Mouse (Mus musculus) limb, embryonic 11.5 days (tissue): Measurements from ENCODE around the gene Ccdc107. TPM values are rescaled to one million over a fixed set of nuclear protein-coding genes. Genes with fewer than 3 reads are reported as not detected.

Experiments used
- polyA plus RNA-seq: library from polyadenylated mRNA; unstranded; fragments of >200 nt; fragmentation: Nextera tagmentation; extraction: Ambion mirVana; gene quantifications from 2 replicates; pipeline ENCODE4 v1.2.1, GENCODE M21; 2014

Gene Ccdc107
- polyA plus RNA-seq, 1 experiment from 2014 or later = 58.9 TPM

Other genes with a start within 250 kb of the Ccdc107 start
- gene Atp8b5, start 225.7 kb upstream of the Ccdc107 start, polyA plus RNA-seq = 0.15 and 0.30 TPM in 2 replicates
- gene Rusc2, start 110.9 kb upstream of the Ccdc107 start, polyA plus RNA-seq = 3.5 and 4.5 TPM in 2 replicates
- gene Fam166b, start 63.8 kb upstream of the Ccdc107 start, polyA plus RNA-seq = 0.14 TPM in 1 of 2 replicates, not detected in the other
- gene Tesk1, start 51.0 kb upstream of the Ccdc107 start, polyA plus RNA-seq = 9.8 TPM in 2 replicates
- gene Cd72, start 38.3 kb upstream of the Ccdc107 start, polyA plus RNA-seq = 2.4 and 4.0 TPM in 2 replicates
- gene Sit1, start 9.2 kb upstream of the Ccdc107 start, polyA plus RNA-seq = not detected in 2 replicates
- gene Arhgef39, start 6.8 kb downstream of the Ccdc107 start, polyA plus RNA-seq = 45.6 and 48.2 TPM in 2 replicates
- 0.65 and 1.1 TPM in 2 replicates for gene Car9, start 14.1 kb downstream of the Ccdc107 start, polyA plus RNA-seq
- gene Tpm2, start 30.9 kb downstream of the Ccdc107 start, polyA plus RNA-seq = 104 and 110 TPM in 2 replicates
- gene Creb3, start 69.4 kb downstream of the Ccdc107 start, polyA plus RNA-seq = 39.4 and 43.3 TPM in 2 replicates
- gene Tln1, start 69.8 kb downstream of the Ccdc107 start, polyA plus RNA-seq = 39.1 and 39.5 TPM in 2 replicates
- 32.6 and 34.1 TPM in 2 replicates for gene Rgp1, start 85.8 kb downstream of the Ccdc107 start, polyA plus RNA-seq
- gene Gba2, start 86.0 kb downstream of the Ccdc107 start, polyA plus RNA-seq = 20.7 and 20.8 TPM in 2 replicates
- gene Msmp, start 91.6 kb downstream of the Ccdc107 start, polyA plus RNA-seq = 2.3 TPM in 1 of 2 replicates, not detected in the other
- 7.9 and 8.1 TPM in 2 replicates for gene Npr2, start 139.0 kb downstream of the Ccdc107 start, polyA plus RNA-seq
- gene Spag8, start 160.7 kb downstream of the Ccdc107 start, polyA plus RNA-seq = 0.89 and 1.1 TPM in 2 replicates
- gene Hint2, start 163.6 kb downstream of the Ccdc107 start, polyA plus RNA-seq = 71.4 and 73.9 TPM in 2 replicates
- gene Tmem8b, start 176.1 kb downstream of the Ccdc107 start, polyA plus RNA-seq = 2.7 and 2.8 TPM in 2 replicates
- 2.6 and 3.0 TPM in 2 replicates for gene Fam221b, start 176.2 kb downstream of the Ccdc107 start, polyA plus RNA-seq
- not detected in 2 replicates for gene Olfr70, start 207.9 kb downstream of the Ccdc107 start, polyA plus RNA-seq
- not detected in 2 replicates for gene Olfr71, start 217.4 kb downstream of the Ccdc107 start, polyA plus RNA-seq
- 0.29 TPM in 1 of 2 replicates, not detected in the other for gene Hrct1, start 234.3 kb downstream of the Ccdc107 start, polyA plus RNA-seq
- 0.20 and 0.27 TPM in 2 replicates for gene Spaar, start 237.1 kb downstream of the Ccdc107 start, polyA plus RNA-seq